Comparison of ENCODE assay signal across 23 mouse cellular contexts in genomic region chr13:40913395-40914018, GRCm38 (mm10). TPM values are rescaled to one million over a fixed set of nuclear protein-coding genes. Genes with fewer than 3 reads are reported as not detected.
DNase-seq lines count a peak whose midpoint lies in the region; ATAC-seq and TF ChIP-seq lines count a peak whose summit lies in the region.
"Had no signal": no experiment of that assay in that cellular context is flagged by ENCODE, and none has a peak within 500 bp of the region (broad histone marks: within the 10 kb centered on the region; RNA-seq: fewer than 3 reads in every experiment).

No protein-coding gene starts in this region.

- H3K27me3 ChIP-seq in liver, adult 2 months (ENCODE audit: control insufficient read depth, insufficient read depth, low read length), result no peaks in the 10 kb centered on the region
- H3K27me3 ChIP-seq in liver, embryonic 12.5 days (replicated peaks), result peaks cover 34% of the 10 kb centered on the region
- no peaks in the 10 kb centered on the region for H3K27me3 ChIP-seq in ES-Bruce4 (ENCODE audit: control insufficient read depth, insufficient read depth, low read length, poor library complexity, severe bottlenecking)
- H3K27me3 ChIP-seq: hindbrain, embryonic 13.5 days had no signal

- H3K4me2 ChIP-seq in liver, embryonic 12.5 days, result no peak overlapping the region
- H3K4me2 ChIP-seq: heart, embryonic 12.5 days; hindbrain, embryonic 13.5 days; limb, embryonic 15.5 days; lung, embryonic 14.5 days had no signal

- peak overlapping the region; percentile 4; the same call in 1 of the 2 replicates for H3K27ac ChIP-seq in gastrocnemius, adult 2 months
- H3K27ac ChIP-seq in liver, adult 2 months (replicated peaks; ENCODE audit: insufficient read depth, low read depth, low read length), result peak overlapping the region; percentile 75
- no peak overlapping the region for H3K27ac ChIP-seq in liver, embryonic 12.5 days
- H3K27ac ChIP-seq in ES-Bruce4 (ENCODE audit: insufficient read depth, low read length), result peak overlapping the region; percentile 78
- H3K27ac ChIP-seq: heart, adult 2 months; hindbrain, embryonic 13.5 days; limb, embryonic 10.5 days; limb, embryonic 15.5 days had no signal

- no peak for DNase-seq in gastrocnemius, adult 2 months
- DNase-seq in gastrocnemius, postnatal 36 days, result no peak
- DNase-seq in liver, adult 2 months (ENCODE audit: extremely low read depth, low read depth, low spot score), result peak; percentile 79
- no peak for DNase-seq in adrenal gland, postnatal 10 days
- DNase-seq: adrenal gland, postnatal 25 days; cerebellum, adult 18-20 months; cerebellum, postnatal 14 days; gastrocnemius, postnatal 25 days; heart, adult 2 months; heart, postnatal 4 days; kidney, postnatal 14 days had no signal

- no peak for TF ChIP-seq POLR2A in liver, adult 2 months (IDR thresholded peaks at IDR 0.05; ENCODE audit: extremely low read depth, insufficient read depth, low read length)
- no peak for TF ChIP-seq POLR2A in ES-Bruce4 (IDR thresholded peaks at IDR 0.05; ENCODE audit: insufficient read depth, low read length)

- H3K9me3 ChIP-seq in liver, embryonic 12.5 days (replicated peaks), result no peaks in the 10 kb centered on the region
- H3K9me3 ChIP-seq in ES-Bruce4 (replicated peaks; ENCODE audit: control insufficient read depth, insufficient read depth, low read length, poor library complexity, severe bottlenecking), result no peaks in the 10 kb centered on the region
- H3K9me3 ChIP-seq: heart, embryonic 12.5 days; hindbrain, embryonic 13.5 days; limb, embryonic 10.5 days; limb, embryonic 15.5 days had no signal

- no peak for ATAC-seq in liver, embryonic 12.5 days
- ATAC-seq in megakaryocyte progenitor cell, adult 5-6 weeks (replicated peaks; ENCODE audit: poor library complexity), result peak; percentile 21
- ATAC-seq in frontal cortex, adult (ENCODE audit: low TSS enrichment), result no peak
- ATAC-seq: forebrain, embryonic 16.5 days; intestine, embryonic 16.5 days had no signal

- H3K4me1 ChIP-seq in liver, adult 2 months (ENCODE audit: control insufficient read depth, insufficient read depth, low read length), result peaks cover 30% of the 10 kb centered on the region
- H3K4me1 ChIP-seq in liver, embryonic 12.5 days, result peaks cover 33% of the 10 kb centered on the region
- H3K4me1 ChIP-seq in ES-Bruce4 (ENCODE audit: control insufficient read depth, insufficient read depth, low read length), result no peaks in the 10 kb centered on the region

- no peak for TF ChIP-seq CTCF in gastrocnemius, adult 2 months (IDR thresholded peaks at IDR 0.05)
- no peak for TF ChIP-seq CTCF in liver, adult 2 months (IDR thresholded peaks at IDR 0.05; ENCODE audit: low read depth, low read length)
- TF ChIP-seq CTCF in ES-Bruce4 (IDR thresholded peaks at IDR 0.05; ENCODE audit: low read depth, low read length), result no peak

- peaks cover 25% of the 10 kb centered on the region; the same call in 1 of the 2 replicates for H3K79me2 ChIP-seq in liver, adult 2 months (ENCODE audit: control insufficient read depth, insufficient read depth, low read length)

- H3K36me3 ChIP-seq in liver, adult 2 months (ENCODE audit: control insufficient read depth, insufficient read depth, low read length), result no peaks in the 10 kb centered on the region
- H3K36me3 ChIP-seq in liver, embryonic 12.5 days, result no peaks in the 10 kb centered on the region
- H3K36me3 ChIP-seq in ES-Bruce4 (ENCODE audit: control insufficient read depth, insufficient read depth, low read length, poor library complexity, severe bottlenecking), result peaks cover 14% of the 10 kb centered on the region
- H3K36me3 ChIP-seq: heart, embryonic 12.5 days; hindbrain, embryonic 13.5 days; limb, embryonic 10.5 days; limb, embryonic 15.5 days had no signal

- WGBS in liver, adult 2 months, result 18% methylated on average over 14 of the region's 14 CpGs
- 70% methylated on average over 13 of the region's 14 CpGs for WGBS in liver, embryonic 12.5 days (ENCODE audit: insufficient replicate concordance)

- intact Hi-C loops in gastrocnemius, adult 2 months (cut with DNase I), result no loop called here
- intact Hi-C loops in gastrocnemius, postnatal 36 days (cut with DNase I), result no loop called here

- no peak overlapping the region for H3K4me3 ChIP-seq in gastrocnemius, adult 2 months
- H3K4me3 ChIP-seq in liver, adult 2 months (ENCODE audit: insufficient read depth, low read depth, low read length), result no peak overlapping the region; the same call in 1 of the 2 replicates
- no peak overlapping the region for H3K4me3 ChIP-seq in liver, embryonic 12.5 days
- no peak overlapping the region for H3K4me3 ChIP-seq in ES-Bruce4 (ENCODE audit: low read depth, low read length)
- H3K4me3 ChIP-seq: erythroblast, embryonic 14.5 days; heart, adult 2 months; heart, embryonic 12.5 days; hindbrain, embryonic 13.5 days; limb, embryonic 10.5 days; limb, embryonic 15.5 days had no signal

- H3K9ac ChIP-seq in liver, adult 2 months (ENCODE audit: low read depth, low read length), result no peak overlapping the region
- no peak overlapping the region for H3K9ac ChIP-seq in liver, embryonic 12.5 days
- no peak overlapping the region for H3K9ac ChIP-seq in ES-Bruce4 (ENCODE audit: low read depth, poor library complexity, severe bottlenecking)
- H3K9ac ChIP-seq: heart, embryonic 12.5 days; hindbrain, embryonic 13.5 days; limb, embryonic 15.5 days; lung, embryonic 14.5 days had no signal

- TF ChIP-seq EP300 in ES-Bruce4 (IDR thresholded peaks at IDR 0.05; ENCODE audit: insufficient read depth, low read depth, low read length), result no peak

RNA-seq across cellular contexts. Expression of gene Gcnt2, which starts 54.0 kb away (rescaled TPM):
- 1 to 10 TPM; 8.7 to 8.9 TPM for total RNA-seq in gastrocnemius, adult 2 months (2021)
- total RNA-seq in gastrocnemius, postnatal 36 days (2021), result 1 to 10 TPM; 6.4 to 6.5 TPM
- total RNA-seq in liver, adult 2 months (2014; rRNA removed), result 14.7 and 18.1 TPM in 2 replicates
- 2.8 and 3.5 TPM in 2 replicates for polyA plus RNA-seq in liver, adult 2 months (2012; rRNA removed)
- polyA plus RNA-seq in liver, embryonic 12.5 days (2016; fragmentation: Nextera tagmentation; extraction: Ambion mirVana), result 1.5 TPM in 2 replicates
- 55.5 and 57.5 TPM in 2 replicates for polyA plus RNA-seq in ES-Bruce4 (2011; ENCODE audit: insufficient read depth, insufficient read length, low read depth, missing spikeins)
- total RNA-seq in megakaryocyte progenitor cell, adult 5-6 weeks (2015), result 16.6 and 28.2 TPM in 2 replicates
- 7.0 and 15.4 TPM in 2 replicates for total RNA-seq in megakaryocyte progenitor cell, adult 5-6 weeks (2017)
- total RNA-seq in adrenal gland, postnatal 10 days (2021), result 10 to 100 TPM; 11.3 to 12.8 TPM
- polyA plus RNA-seq: erythroblast, embryonic 14.5 days had no signal
